Mouse (Mus musculus): ENCODE measurements around the gene March4. TPM values are rescaled to one million over a fixed set of nuclear protein-coding genes. Genes with fewer than 3 reads are reported as not detected.
A peak's percentile ranks its signal among the peaks of the same experiment; 100 is the strongest.

Gene March4
- polyA plus RNA-seq, 1 experiment from 2014 or later: not detected

DNA sequence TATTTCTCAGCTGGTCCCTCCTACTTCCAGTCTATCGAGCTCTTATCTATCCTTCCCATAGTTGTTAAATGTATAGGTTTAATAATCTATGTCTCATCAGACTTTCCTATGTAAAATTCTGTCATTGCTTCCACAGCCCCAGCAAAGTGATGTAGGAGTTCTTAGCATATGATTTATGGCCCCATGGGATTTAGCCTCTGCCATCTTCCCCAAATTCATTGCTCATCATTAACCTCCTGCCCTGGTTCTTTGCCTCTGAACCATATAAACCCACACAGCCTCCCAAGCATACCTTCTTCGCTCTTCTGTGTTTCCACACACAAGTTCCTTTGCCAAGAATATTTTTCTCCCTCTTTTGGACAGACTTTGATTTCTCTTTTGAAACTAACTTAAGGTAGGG lies 94.0 kb downstream of the March4 start:
- WGBS (ENCODE audit: insufficient replicate concordance): 76% methylated on average over 2 of the region's 2 CpGs
- no peak for ATAC-seq
- no peaks in the 10 kb centered on the region for H3K36me3 ChIP-seq (replicated peaks; ENCODE audit: insufficient read depth, low read length)

GRCm38 (mm10) chr1:72439146-72439545 lies 97.6 kb downstream of the March4 start:
- H3K36me3 ChIP-seq (replicated peaks; ENCODE audit: insufficient read depth, low read length): no peaks in the 10 kb centered on the region
- H3K9ac ChIP-seq (replicated peaks): no peak overlapping the region
- H3K9me3 ChIP-seq (ENCODE audit: low read length): no peaks in the 10 kb centered on the region
- ATAC-seq: no peak
- H3K4me1 ChIP-seq (ENCODE audit: insufficient read depth): no peaks in the 10 kb centered on the region
- H3K27me3 ChIP-seq (ENCODE audit: insufficient read depth, low read length): no peaks in the 10 kb centered on the region
- DNase-seq: no peak
- H3K4me3 ChIP-seq (ENCODE audit: low read depth, low read length): no peak overlapping the region
- TF ChIP-seq CTCF (IDR thresholded peaks at IDR 0.05; ENCODE audit: low read depth) (no peak), EP300 (IDR thresholded peaks at IDR 0.05; ENCODE audit: low read depth) (no peak)
- H3K27ac ChIP-seq (ENCODE audit: low read depth): no peak overlapping the region
- 67% methylated on average over 8 of the region's 8 CpGs for WGBS (ENCODE audit: insufficient replicate concordance)
- no peak overlapping the region for H3K4me2 ChIP-seq (ENCODE audit: low read depth, low read length)

More for the DNA sequence above, 94.0 kb downstream of the March4 start:
- Histone ChIP-seq H3K9me3 (ENCODE audit: low read length) (no peaks in the 10 kb centered on the region), H3K4me3 (ENCODE audit: low read depth, low read length) (no peak overlapping the region), H3K27ac (ENCODE audit: low read depth) (no peak overlapping the region), H3K9ac (replicated peaks) (no peak overlapping the region), H3K4me1 (ENCODE audit: insufficient read depth) (no peaks in the 10 kb centered on the region), H3K27me3 (ENCODE audit: insufficient read depth, low read length) (no peaks in the 10 kb centered on the region), H3K4me2 (ENCODE audit: low read depth, low read length) (no peak overlapping the region)
- no peak for TF ChIP-seq EP300 (IDR thresholded peaks at IDR 0.05; ENCODE audit: low read depth)
- no peak for TF ChIP-seq CTCF (IDR thresholded peaks at IDR 0.05; ENCODE audit: low read depth)
- no peak for DNase-seq

- no peak overlapping the region for H3K4me3 ChIP-seq (ENCODE audit: low read depth, low read length)
- no peaks in the 10 kb centered on the region for H3K4me1 ChIP-seq (ENCODE audit: insufficient read depth)
- no peak overlapping the region for H3K27ac ChIP-seq (ENCODE audit: low read depth)
- TF ChIP-seq CTCF (IDR thresholded peaks at IDR 0.05; ENCODE audit: low read depth): no peak
- no peak for TF ChIP-seq EP300 (IDR thresholded peaks at IDR 0.05; ENCODE audit: low read depth)
- H3K9me3 ChIP-seq (ENCODE audit: low read length): no peaks in the 10 kb centered on the region
- DNase-seq: no peak
- 71% methylated on average over 5 of the region's 5 CpGs for WGBS (ENCODE audit: insufficient replicate concordance)
- no peak overlapping the region for H3K4me2 ChIP-seq (ENCODE audit: low read depth, low read length)
- no peak overlapping the region for H3K9ac ChIP-seq (replicated peaks)
- no peaks in the 10 kb centered on the region for H3K27me3 ChIP-seq (ENCODE audit: insufficient read depth, low read length)
- ATAC-seq: no peak
- no peaks in the 10 kb centered on the region for H3K36me3 ChIP-seq (replicated peaks; ENCODE audit: insufficient read depth, low read length)
Observed at GRCm38 (mm10) chr1:72436967-72437366, 99.8 kb downstream of the March4 start.

DNA sequence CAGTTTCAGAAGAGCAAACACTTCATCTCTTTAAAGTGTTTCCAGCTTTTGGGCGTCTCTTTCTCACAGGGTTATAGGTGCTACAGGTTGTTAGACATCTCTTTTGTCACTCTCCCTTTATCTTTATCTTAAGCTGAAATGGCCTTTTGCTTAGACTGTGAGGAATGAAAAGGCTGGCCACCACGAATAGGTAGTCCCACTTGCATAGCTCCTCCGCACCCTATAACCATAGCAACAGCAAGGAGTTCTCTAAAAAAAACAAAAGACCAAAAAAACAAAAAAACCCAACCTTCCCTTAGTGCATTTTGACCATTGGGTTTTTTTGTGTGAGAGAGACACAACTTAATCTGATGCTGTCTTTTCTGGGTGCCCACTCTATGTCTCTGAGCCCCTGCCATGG lies 102.2 kb downstream of the March4 start:
- WGBS (ENCODE audit: insufficient replicate concordance): 58% methylated on average over 3 of the region's 3 CpGs
- Histone ChIP-seq H3K9me3 (ENCODE audit: low read length) (no peaks in the 10 kb centered on the region), H3K36me3 (replicated peaks; ENCODE audit: insufficient read depth, low read length) (no peaks in the 10 kb centered on the region), H3K27me3 (ENCODE audit: insufficient read depth, low read length) (no peaks in the 10 kb centered on the region), H3K4me1 (ENCODE audit: insufficient read depth) (no peaks in the 10 kb centered on the region), H3K27ac (ENCODE audit: low read depth) (no peak overlapping the region), H3K4me2 (ENCODE audit: low read depth, low read length) (no peak overlapping the region), H3K4me3 (ENCODE audit: low read depth, low read length) (no peak overlapping the region), H3K9ac (replicated peaks) (no peak overlapping the region)
- ATAC-seq (no peak), DNase-seq (no peak)
- TF ChIP-seq CTCF (IDR thresholded peaks at IDR 0.05; ENCODE audit: low read depth) (no peak), EP300 (IDR thresholded peaks at IDR 0.05; ENCODE audit: low read depth) (no peak)

DNA sequence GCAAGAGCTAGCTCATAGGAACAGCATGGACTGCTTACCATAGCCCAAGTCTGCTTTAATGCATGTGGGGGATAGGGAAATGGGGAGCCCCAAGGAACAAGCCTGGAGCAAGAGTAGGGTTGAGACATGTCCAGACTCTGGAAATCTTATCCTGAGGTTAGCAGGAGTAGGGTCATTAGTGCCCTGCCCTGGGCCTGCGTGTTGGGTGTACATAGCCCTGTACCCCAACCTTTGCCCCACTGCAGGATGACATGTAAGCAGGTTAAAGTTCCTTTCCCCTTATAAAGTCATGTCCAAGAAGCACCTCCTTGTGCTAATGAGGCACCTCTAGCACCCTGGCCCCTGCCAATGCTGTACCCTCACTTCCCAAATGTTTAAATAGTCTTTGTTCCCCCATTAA lies 104.2 kb downstream of the March4 start:
- TF ChIP-seq EP300 (IDR thresholded peaks at IDR 0.05; ENCODE audit: low read depth) (no peak), CTCF (IDR thresholded peaks at IDR 0.05; ENCODE audit: low read depth) (no peak)
- no peaks in the 10 kb centered on the region for H3K9me3 ChIP-seq (ENCODE audit: low read length)
- H3K27ac ChIP-seq (ENCODE audit: low read depth): no peak overlapping the region
- no peak overlapping the region for H3K4me2 ChIP-seq (ENCODE audit: low read depth, low read length)
- no peak for ATAC-seq
- no peak overlapping the region for H3K4me3 ChIP-seq (ENCODE audit: low read depth, low read length)
- 82% methylated on average over 1 of the region's 1 CpGs for WGBS (ENCODE audit: insufficient replicate concordance)
- no peaks in the 10 kb centered on the region for H3K27me3 ChIP-seq (ENCODE audit: insufficient read depth, low read length)
- no peak for DNase-seq
- no peaks in the 10 kb centered on the region for H3K36me3 ChIP-seq (replicated peaks; ENCODE audit: insufficient read depth, low read length)
- 0 out of 2 replicates have a peak, but pooled peaks cover 8% of the 10 kb centered on the region for H3K4me1 ChIP-seq (ENCODE audit: insufficient read depth)
- H3K9ac ChIP-seq (replicated peaks): no peak overlapping the region

DNA sequence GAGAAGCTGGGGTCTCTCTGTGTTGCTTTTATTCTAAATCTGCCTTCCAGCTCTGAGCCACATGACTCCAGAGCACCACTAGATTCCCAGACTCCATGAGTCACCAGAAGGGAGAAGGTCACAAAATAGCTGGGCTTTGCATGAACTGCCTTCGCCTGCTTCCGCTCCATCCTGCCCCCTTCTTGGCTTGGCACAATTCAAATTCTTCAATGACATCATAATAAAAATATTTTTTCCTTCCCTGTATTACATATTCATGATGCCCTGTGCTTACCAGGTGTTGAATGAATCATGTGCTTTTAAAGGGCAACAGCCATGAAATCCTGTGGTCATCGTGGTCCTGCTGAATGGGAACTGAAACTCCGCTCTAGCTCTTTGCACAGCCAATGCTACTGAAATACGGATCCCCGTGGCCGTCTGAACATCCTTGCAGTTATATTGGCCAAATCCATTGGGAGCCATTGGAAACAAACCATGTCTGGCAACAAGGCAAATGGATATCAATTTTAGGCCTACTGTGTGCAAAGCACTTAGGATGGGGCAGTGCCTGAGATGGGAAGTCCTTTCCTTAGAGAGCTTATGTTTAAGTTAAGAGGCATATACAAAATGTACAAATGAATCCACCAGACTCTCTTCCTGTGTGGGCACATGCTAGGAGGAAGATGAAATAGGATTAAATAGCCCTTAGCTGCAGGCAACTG lies 107.5 kb downstream of the March4 start:
- ATAC-seq (peak; percentile 44; the same call in 1 of the 2 replicates), DNase-seq (peak; percentile 21)
- Histone ChIP-seq H3K36me3 (replicated peaks; ENCODE audit: insufficient read depth, low read length) (no peaks in the 10 kb centered on the region), H3K27me3 (ENCODE audit: insufficient read depth, low read length) (no peaks in the 10 kb centered on the region), H3K4me1 (ENCODE audit: insufficient read depth) (0 out of 2 replicates have a peak, but pooled peaks cover 8% of the 10 kb centered on the region), H3K4me3 (ENCODE audit: low read depth, low read length) (no peak overlapping the region), H3K4me2 (ENCODE audit: low read depth, low read length) (no peak overlapping the region), H3K9ac (replicated peaks) (no peak overlapping the region), H3K27ac (ENCODE audit: low read depth) (no peak overlapping the region), H3K9me3 (ENCODE audit: low read length) (no peaks in the 10 kb centered on the region)
- WGBS (ENCODE audit: insufficient replicate concordance): 70% methylated on average over 7 of the region's 7 CpGs
- no peak for TF ChIP-seq CTCF (IDR thresholded peaks at IDR 0.05; ENCODE audit: low read depth)
- no peak for TF ChIP-seq EP300 (IDR thresholded peaks at IDR 0.05; ENCODE audit: low read depth)

All from liver, postnatal 0 days (tissue).